Mouse (Mus musculus) left cerebral cortex, postnatal 36 days (tissue): ENCODE data around the gene Gsn. TPM values are rescaled to one million over a fixed set of nuclear protein-coding genes. Genes with fewer than 3 reads are reported as not detected.

Experiments
- DNase-seq, 2 experiments: peaks; one replicate each; pipeline ENCODE4 v3.0.0; 2021 to 2022; ENCODE audit warnings: low spot score in 2 of 2, mixed read lengths in 1 of 2
- intact Hi-C: fragments of 180-260 bp; cut with DNase I; formaldehyde crosslinking; loops from one replicate; pipeline ENCODE4 v1.15.1; 2025
- total RNA-seq, 2 experiments: library from RNA; stranded (reverse); gene quantifications; 2 replicates each; pipeline ENCODE4 v1.2.3; 2021

Gsn gene
- total RNA-seq, 2 experiments from 2014 or later = 57.7 to 90.6 TPM

DNA sequence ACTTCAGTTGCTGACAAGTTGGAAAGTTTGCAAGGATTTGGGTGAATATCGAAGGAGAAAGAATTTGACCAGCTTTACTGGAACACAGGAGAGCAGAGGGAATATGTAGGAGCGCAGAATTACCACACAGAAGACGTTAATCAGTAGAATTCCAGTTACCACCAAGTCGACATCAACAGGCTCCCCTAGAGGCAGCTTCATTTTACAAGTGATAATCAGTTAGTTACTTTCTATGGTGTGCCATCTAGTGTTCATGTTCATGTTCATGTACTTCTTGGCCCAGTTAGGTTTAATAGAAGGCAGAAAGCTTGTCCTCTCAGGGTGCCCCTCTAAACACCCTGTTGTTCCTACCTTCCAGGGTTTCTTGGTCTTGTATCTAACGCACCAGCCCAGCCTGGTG is 93.0 kb downstream of the Gsn start:
- intact Hi-C loops = loop anchor here (2.0 kb wide), 1 partner anchor 48 kb away; no protein-coding TSS in a partner anchor
- DNase-seq = no peak

Other genes with a start within 250 kb of the Gsn start
- gene Hc, start 194.9 kb upstream of the Gsn start, total RNA-seq = under 1 TPM in 1 of 2 experiments, not detected in 1; 0.27 TPM
- gene AI182371, start 154.8 kb upstream of the Gsn start, total RNA-seq = under 1 TPM in 1 of 2 experiments, not detected in 1; 0.45 TPM
- 10 to 100 TPM in 1 of 2 experiments, 1 to 10 TPM in 1; 6.7 to 11.0 TPM for gene Cntrl, start 146.9 kb upstream of the Gsn start, total RNA-seq
- 100 to 1,000 TPM; 224 to 235 TPM for gene Rab14, start 55.3 kb upstream of the Gsn start, total RNA-seq
- 1 to 10 TPM; 5.7 to 6.0 TPM for gene Stom, start 80.6 kb downstream of the Gsn start, total RNA-seq
- gene 4930568D16Rik, start 111.3 kb downstream of the Gsn start, total RNA-seq = not detected
- gene 4930402F06Rik, start 140.8 kb downstream of the Gsn start, total RNA-seq = not detected
- 1 to 10 TPM; 3.3 to 3.8 TPM for gene Ggta1, start 206.9 kb downstream of the Gsn start, total RNA-seq